ENCODE assay signal across 22 mouse cellular contexts in the genomic region with DNA sequence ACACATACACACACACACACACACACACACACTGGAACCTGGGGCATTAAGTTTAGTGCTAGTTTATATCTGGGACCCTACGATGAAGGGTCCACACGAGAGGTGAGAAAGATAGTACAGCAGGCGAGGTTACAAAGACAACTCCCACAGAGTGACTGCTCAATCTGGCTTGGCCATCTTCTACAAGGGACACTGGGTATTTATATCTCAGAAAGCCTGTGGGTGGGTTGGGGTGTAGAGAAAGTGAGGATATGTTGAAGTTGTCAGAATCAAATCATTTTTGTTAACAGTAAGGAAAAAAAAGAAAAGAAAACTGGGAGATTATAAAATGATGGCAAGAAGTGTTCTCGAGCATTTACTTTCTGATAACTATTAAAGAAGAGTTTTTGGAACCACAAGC.
DNase-seq lines count a peak whose midpoint lies in the region; ATAC-seq lines count a peak whose summit lies in the region.
"Had no signal": no experiment of that assay in that cellular context is flagged by ENCODE, and none has a peak within 500 bp of the region (broad histone marks: within the 10 kb centered on the region; RNA-seq: fewer than 3 reads in every experiment).

No protein-coding gene starts in this region.

- DNase-seq in frontal cortex, postnatal 25 days (ENCODE audit: low spot score in 2 of 2), result no peak
- DNase-seq in left cerebral cortex, adult 18-20 months (ENCODE audit: low spot score in 2 of 2), result peak; percentile 3 to 7
- no peak for DNase-seq in left cerebral cortex, postnatal 4 days
- DNase-seq in right cerebral cortex, adult 18-20 months, result peak; percentile 9
- no peak for DNase-seq in right cerebral cortex, postnatal 4 days
- DNase-seq in kidney, postnatal 4 days, result no peak
- DNase-seq: adrenal gland, adult 8-10 months; adrenal gland, postnatal 14 days; adrenal gland, postnatal 36 days; B cell, adult 2 months; cerebellum, adult 11 months; cerebellum, adult 18-20 months; cerebellum, adult 8-10 months; cerebellum, adult 9-11 months; cerebellum, postnatal 14 days; cerebellum, postnatal 36 days; embryo, embryonic 11 days had no signal

- intact Hi-C loops in left cerebral cortex, postnatal 4 days (cut with DNase I), result no loop called here

- peak; percentile 93 for ATAC-seq in frontal cortex, adult (ENCODE audit: low TSS enrichment)
- ATAC-seq: activated CD4-positive, CD25-positive, alpha-beta regulatory T cell, adult 4 months; CD4-positive, CD25-positive, alpha-beta regulatory T cell, adult 4 months; forebrain, embryonic 14.5 days; Patski had no signal

Comparison
In these comparisons a context has a peak if more than half of its experiments do, and no peak if none do; other contexts are left out.
1. DNase-seq: peak in left cerebral cortex, adult 18-20 months (2 of 2) and right cerebral cortex, adult 18-20 months (single experiment); none in frontal cortex, postnatal 25 days (0 of 2), left cerebral cortex, postnatal 4 days (single experiment), right cerebral cortex, postnatal 4 days (single experiment) and kidney, postnatal 4 days (0 of 2).